Mouse (Mus musculus) heart, embryonic 11.5 days (tissue): Measurements from ENCODE around the gene Vps29. TPM values are rescaled to one million over a fixed set of nuclear protein-coding genes. Genes with fewer than 3 reads are reported as not detected.
A peak's percentile ranks its signal among the peaks of the same experiment; 100 is the strongest.

Source experiments
- ATAC-seq: fragments of 200-750 bp; cut with Nextera tagmentation; replicated peaks from 2 replicates; pipeline ENCODE4 v1.8.0; 2017; ENCODE audit warnings: moderate library complexity; ENCODE audit not compliant: insufficient number of reproducible peaks, low FRiP score, low TSS enrichment
- H3K27ac ChIP-seq: fragments of 300-500 bp; sonication (generic); 2 replicates; pipeline ENCODE4 v1.5.1; 2014; ENCODE audit warnings: mild to moderate bottlenecking, low read depth, low read length
- H3K27me3 ChIP-seq: fragments of 300-500 bp; sonication (generic); 2 replicates; pipeline ENCODE4 v1.6.1; 2014; ENCODE audit warnings: mild to moderate bottlenecking, low read length, mixed read lengths; ENCODE audit not compliant: control insufficient read depth, insufficient read depth
- H3K36me3 ChIP-seq: fragments of 300-500 bp; sonication (generic); 2 replicates; pipeline ENCODE4 v1.6.1; 2014; ENCODE audit warnings: mild to moderate bottlenecking, low read length, moderate library complexity, mixed read lengths; ENCODE audit not compliant: control insufficient read depth, insufficient read depth
- H3K4me1 ChIP-seq: fragments of 300-500 bp; sonication (generic); 2 replicates; pipeline ENCODE4 v1.6.1; 2014; ENCODE audit warnings: low read length; ENCODE audit not compliant: control insufficient read depth, insufficient read depth
- H3K4me2 ChIP-seq: fragments of 300-500 bp; sonication (generic); 2 replicates; pipeline ENCODE4 v1.6.1; 2014; ENCODE audit warnings: mild to moderate bottlenecking, moderate library complexity
- H3K4me3 ChIP-seq: fragments of 300-500 bp; sonication (generic); 2 replicates; pipeline ENCODE4 v1.5.1; 2014; ENCODE audit warnings: low read depth, low read length
- H3K9ac ChIP-seq: fragments of 300-500 bp; sonication (generic); 2 replicates; pipeline ENCODE4 v1.6.1; 2014; ENCODE audit warnings: mild to moderate bottlenecking, low read depth, low read length, moderate library complexity
- H3K9me3 ChIP-seq: fragments of 300-500 bp; sonication (generic); replicated peaks from 2 replicates; pipeline ENCODE4 v1.6.1; 2016; ENCODE audit warnings: low read length; ENCODE audit not compliant: control insufficient read depth
- WGBS: fragments of 180-500 bp; shearing (Covaris S2); extraction: QIAGEN DNeasy Blood & Tissue Kit; methylation state at CpG from one replicate; pipeline ENCODE4 v1.1.7; 2014; ENCODE audit not compliant: insufficient replicate concordance; 5-methylcytosine and 5-hydroxymethylcytosine counted together
- polyA plus RNA-seq: library from polyadenylated mRNA; unstranded; fragments of >200 nt; fragmentation: Nextera tagmentation; extraction: Ambion mirVana; gene quantifications from 2 replicates; pipeline ENCODE4 v1.2.1, GENCODE M21; 2014

Vps29 gene
- polyA plus RNA-seq, 1 experiment from 2014 or later, result 241 TPM

- no peak for ATAC-seq
- H3K4me2 ChIP-seq, result no peak overlapping the region
- H3K9ac ChIP-seq, result no peak overlapping the region
- H3K27ac ChIP-seq, result no peak overlapping the region
- H3K9me3 ChIP-seq, result no peaks in the 10 kb centered on the region
- peaks cover 21% of the 10 kb centered on the region for H3K36me3 ChIP-seq
- WGBS, result 59% methylated on average over 11 of the region's 11 CpGs
- no peak overlapping the region for H3K4me3 ChIP-seq
- H3K27me3 ChIP-seq, result no peaks in the 10 kb centered on the region
- H3K4me1 ChIP-seq, result no peaks in the 10 kb centered on the region
Observed at GRCm38 (mm10) chr5:122379374-122380155, 25.4 kb downstream of the Vps29 start.

DNA sequence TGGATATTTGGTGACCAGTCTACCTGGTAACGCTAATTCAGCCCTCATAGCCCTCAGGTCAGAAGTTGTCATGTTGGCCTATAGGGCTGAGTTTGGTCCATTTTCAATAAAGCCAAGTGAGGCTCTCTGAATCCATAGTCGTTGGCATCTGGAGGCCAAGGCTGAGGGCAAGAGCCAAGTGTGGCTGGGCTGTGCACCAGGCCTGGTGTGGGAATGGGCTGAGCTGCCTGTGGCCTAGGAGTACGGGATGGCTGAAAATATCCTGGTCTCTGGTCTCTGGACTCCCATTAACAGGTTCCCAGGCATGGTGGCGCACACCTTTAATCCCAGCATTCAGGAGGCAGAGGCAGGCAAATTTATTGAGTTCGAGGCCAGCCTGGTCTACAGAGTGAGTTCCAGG lies 35.8 kb downstream of the Vps29 start:
- H3K4me3 ChIP-seq, result no peak overlapping the region
- no peak overlapping the region for H3K4me2 ChIP-seq
- no peaks in the 10 kb centered on the region for H3K9me3 ChIP-seq
- H3K36me3 ChIP-seq, result 0 out of 2 replicates have a peak, but pooled peaks cover 2% of the 10 kb centered on the region
- H3K4me1 ChIP-seq, result peaks cover 8% of the 10 kb centered on the region
- H3K27ac ChIP-seq, result no peak overlapping the region
- WGBS, result 90% methylated on average over 5 of the region's 5 CpGs
- no peak for ATAC-seq
- no peak overlapping the region for H3K9ac ChIP-seq
- H3K27me3 ChIP-seq, result no peaks in the 10 kb centered on the region

DNA sequence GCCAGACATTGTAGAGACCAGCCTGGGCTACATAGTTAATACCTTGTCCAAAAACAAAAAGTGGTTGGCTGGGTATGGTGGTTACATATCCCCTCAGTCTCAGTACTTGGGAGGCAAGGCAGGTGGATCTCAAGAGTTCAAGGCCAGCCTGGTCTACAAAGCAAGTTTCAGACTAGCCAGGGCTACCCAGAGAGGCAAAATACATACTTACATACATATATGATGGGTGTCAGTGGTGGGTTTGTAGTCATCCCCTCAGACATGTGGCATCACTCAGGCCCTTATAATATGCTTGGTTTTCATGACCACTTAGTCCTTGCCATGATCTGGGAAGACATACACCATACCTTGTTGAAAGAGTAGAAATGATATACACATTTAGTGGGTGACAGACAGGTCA lies 36.5 kb downstream of the Vps29 start:
- no peaks in the 10 kb centered on the region for H3K9me3 ChIP-seq
- peaks cover 8% of the 10 kb centered on the region for H3K4me1 ChIP-seq
- H3K9ac ChIP-seq, result no peak overlapping the region
- H3K27me3 ChIP-seq, result no peaks in the 10 kb centered on the region
- H3K27ac ChIP-seq, result no peak overlapping the region
- H3K4me2 ChIP-seq, result no peak overlapping the region
- no peak for ATAC-seq
- 0 out of 2 replicates have a peak, but pooled peaks cover 2% of the 10 kb centered on the region for H3K36me3 ChIP-seq
- H3K4me3 ChIP-seq, result no peak overlapping the region

GRCm38 (mm10) chr5:122391178-122391785 lies 37.1 kb downstream of the Vps29 start:
- WGBS, result 52% methylated on average over 15 of the region's 16 CpGs
- no peak overlapping the region; the same call in 1 of the 2 replicates for H3K9ac ChIP-seq
- no peak overlapping the region; the same call in 1 of the 2 replicates for H3K27ac ChIP-seq

DNA sequence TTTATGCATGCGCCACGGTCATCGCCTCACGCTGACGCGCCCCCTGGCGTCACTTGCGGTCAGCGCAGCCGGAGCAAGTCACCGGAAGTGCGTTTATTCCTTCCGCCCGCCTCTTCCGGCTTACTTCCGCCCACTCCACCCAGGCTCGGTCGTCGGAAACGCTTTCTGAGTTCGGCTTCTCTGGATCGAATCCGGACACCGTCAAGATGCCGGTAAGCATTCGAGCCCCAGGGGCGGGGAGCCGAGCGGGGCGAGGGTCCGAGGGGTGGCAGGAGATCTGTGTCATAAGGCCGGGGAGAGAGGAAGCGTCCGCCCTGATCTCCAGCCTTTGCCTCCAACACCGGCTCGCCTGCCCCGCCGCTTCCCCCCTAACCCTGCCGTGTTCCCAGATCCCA lies 37.6 kb downstream of the Vps29 start, which contains the start of gene Arpc3:
Gene Arpc3, plus strand, starts transcription at position 93 of the 395 bp plus-strand sequence.
- peaks cover 8% of the 10 kb centered on the region for H3K4me1 ChIP-seq
- H3K27ac ChIP-seq, result peak within 1 kb of the TSS; percentile 50; the same call in 1 of the 2 replicates
- peak within 1 kb of the TSS; percentile 70 for H3K4me3 ChIP-seq
- H3K27me3 ChIP-seq, result no peaks in the 10 kb centered on the region
- H3K36me3 ChIP-seq, result peaks cover 5% of the 10 kb centered on the region; the same call in 1 of the 2 replicates
- WGBS, result under 1% methylated on average over 39 of the region's 39 CpGs
- ATAC-seq, result peak; percentile 84; the same call in 1 of the 2 replicates
- peak within 1 kb of the TSS; percentile 87 for H3K9ac ChIP-seq
- peak within 1 kb of the TSS; percentile 74 for H3K4me2 ChIP-seq
- H3K9me3 ChIP-seq, result no peaks in the 10 kb centered on the region

More at GRCm38 (mm10) chr5:122391178-122391785, 37.1 kb downstream of the Vps29 start:
- Histone ChIP-seq H3K4me1 (peaks cover 8% of the 10 kb centered on the region), H3K4me2 (peak overlapping the region; percentile 74), H3K9me3 (no peaks in the 10 kb centered on the region), H3K4me3 (peak overlapping the region; percentile 70), H3K36me3 (0 out of 2 replicates have a peak, but pooled peaks cover 2% of the 10 kb centered on the region), H3K27me3 (no peaks in the 10 kb centered on the region)
- no peak for ATAC-seq

GRCm38 (mm10) chr5:122392227-122393004 lies 38.2 kb downstream of the Vps29 start:
- Histone ChIP-seq H3K9ac (peak overlapping the region; percentile 87), H3K36me3 (peaks cover 7% of the 10 kb centered on the region; the same call in 1 of the 2 replicates), H3K4me3 (peak overlapping the region; percentile 70), H3K27ac (peak overlapping the region; percentile 50; the same call in 1 of the 2 replicates), H3K4me1 (peaks cover 8% of the 10 kb centered on the region), H3K27me3 (no peaks in the 10 kb centered on the region), H3K9me3 (no peaks in the 10 kb centered on the region), H3K4me2 (peak overlapping the region; percentile 74)
- ATAC-seq, result 0 out of 2 replicates have a peak, but pooled peaks have one; percentile 14
- WGBS, result 13% methylated on average over 19 of the region's 19 CpGs

GRCm38 (mm10) chr5:122393887-122394286 lies 39.7 kb downstream of the Vps29 start:
- H3K9ac ChIP-seq, result no peak overlapping the region
- H3K4me1 ChIP-seq, result peaks cover 8% of the 10 kb centered on the region
- peaks cover 10% of the 10 kb centered on the region; the same call in 1 of the 2 replicates for H3K36me3 ChIP-seq
- H3K9me3 ChIP-seq, result no peaks in the 10 kb centered on the region
- no peak overlapping the region for H3K27ac ChIP-seq
- H3K4me3 ChIP-seq, result no peak overlapping the region
- H3K4me2 ChIP-seq, result no peak overlapping the region
- no peaks in the 10 kb centered on the region for H3K27me3 ChIP-seq
- 57% methylated on average over 2 of the region's 2 CpGs for WGBS
- no peak for ATAC-seq

GRCm38 (mm10) chr5:122396791-122397190 lies 42.6 kb downstream of the Vps29 start:
- Histone ChIP-seq H3K9ac (no peak overlapping the region), H3K4me2 (no peak overlapping the region), H3K4me3 (no peak overlapping the region), H3K4me1 (peaks cover 13% of the 10 kb centered on the region), H3K36me3 (peaks cover 14% of the 10 kb centered on the region), H3K27me3 (no peaks in the 10 kb centered on the region), H3K9me3 (no peaks in the 10 kb centered on the region), H3K27ac (peak overlapping the region; percentile 57; the same call in 1 of the 2 replicates)
- ATAC-seq, result no peak
- 62% methylated on average over 10 of the region's 10 CpGs for WGBS
